Mouse (Mus musculus): ENCODE results near the gene Il31ra.

DNA sequence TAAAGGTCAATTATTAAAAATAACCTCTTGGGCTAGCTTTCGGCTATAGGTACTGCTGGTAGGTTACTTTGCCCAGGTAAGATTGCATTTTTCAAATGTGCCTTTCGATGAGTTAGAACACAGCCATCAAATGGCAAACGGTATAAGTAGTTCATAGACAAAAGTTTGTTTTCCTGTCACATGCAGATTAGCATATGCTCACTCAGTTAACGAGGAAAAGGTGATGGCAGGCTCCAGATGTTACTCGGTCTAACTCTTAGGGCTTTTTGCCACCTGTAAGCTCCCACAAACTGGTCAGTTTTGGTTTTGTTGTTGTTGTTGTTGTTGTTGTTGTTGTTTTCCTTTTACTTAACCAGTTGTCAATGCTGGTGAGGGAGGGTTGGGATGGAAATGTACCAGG, 85.7 kb downstream of the Il31ra start:
- TF ChIP-seq CTCF (IDR thresholded peaks at IDR 0.05) (no peak), EP300 (IDR thresholded peaks at IDR 0.05; ENCODE audit: insufficient read depth, low read depth, low read length) (no peak)
